Mouse (Mus musculus): ENCODE measurements around the gene Rab31.
"Not testable (repeated sequence)": the region's sequence is repeated elsewhere in the genome, so short reads cannot be mapped to it uniquely, and the experiment has no call there.

Gene Rab31

GRCm38 (mm10) chr17:65628823-65629532 lies 143.6 kb downstream of the Rab31 start:
- DNase-seq (ENCODE audit: low read depth, low spot score) = not testable (repeated sequence)

GRCm38 (mm10) chr17:65626301-65626700 lies 146.3 kb downstream of the Rab31 start:
- DNase-seq (ENCODE audit: low read depth, low spot score) = no peak

- no peak for DNase-seq (ENCODE audit: low read depth, low spot score)
Measured at GRCm38 (mm10) chr17:65625563-65625962, 147.0 kb downstream of the Rab31 start.

- DNase-seq (ENCODE audit: low read depth, low spot score) = no peak
Measured at GRCm38 (mm10) chr17:65623130-65623529, 149.4 kb downstream of the Rab31 start.

- no peak for DNase-seq (ENCODE audit: low read depth, low spot score)
Measured at GRCm38 (mm10) chr17:65618431-65618830, 154.1 kb downstream of the Rab31 start.

GRCm38 (mm10) chr17:65615678-65616077 lies 156.9 kb downstream of the Rab31 start:
- no peak for DNase-seq (ENCODE audit: low read depth, low spot score)

GRCm38 (mm10) chr17:65614431-65614830 lies 158.1 kb downstream of the Rab31 start:
- DNase-seq (ENCODE audit: low read depth, low spot score) = no peak

GRCm38 (mm10) chr17:65613463-65614412 lies 158.8 kb downstream of the Rab31 start, which contains the start of gene Vapa:
TSS of gene Vapa (minus strand) at chr17:65613555.
- DNase-seq (ENCODE audit: low read depth, low spot score) = peak; percentile 99

- no peak for DNase-seq (ENCODE audit: low read depth, low spot score)
Measured at GRCm38 (mm10) chr17:65613142-65613462, 159.4 kb downstream of the Rab31 start.

- peak; percentile 60 for DNase-seq (ENCODE audit: low read depth, low spot score)
Measured at GRCm38 (mm10) chr17:65612391-65613141, 160.0 kb downstream of the Rab31 start.

- DNase-seq (ENCODE audit: low read depth, low spot score) = peak; percentile 21
Measured at GRCm38 (mm10) chr17:65611721-65612120, 160.8 kb downstream of the Rab31 start.

- no peak for DNase-seq (ENCODE audit: low read depth, low spot score)
Measured at GRCm38 (mm10) chr17:65608743-65609142, 163.8 kb downstream of the Rab31 start.

- no peak for DNase-seq (ENCODE audit: low read depth, low spot score)
Measured at GRCm38 (mm10) chr17:65608312-65608687, 164.3 kb downstream of the Rab31 start.

- no peak for DNase-seq (ENCODE audit: low read depth, low spot score)
Measured at GRCm38 (mm10) chr17:65607574-65608311, 164.8 kb downstream of the Rab31 start.

- no peak for DNase-seq (ENCODE audit: low read depth, low spot score)
Measured at GRCm38 (mm10) chr17:65606014-65606413, 166.5 kb downstream of the Rab31 start.

- no peak for DNase-seq (ENCODE audit: low read depth, low spot score)
Measured at GRCm38 (mm10) chr17:65604892-65605291, 167.7 kb downstream of the Rab31 start.

GRCm38 (mm10) chr17:65604315-65604714 lies 168.2 kb downstream of the Rab31 start:
- DNase-seq (ENCODE audit: low read depth, low spot score) = peak; percentile 10

All from CD4-positive helper T cell, adult 2 months (primary cell).